Mouse (Mus musculus): ENCODE data around the gene Ppp6r3. TPM values are rescaled to one million over a fixed set of nuclear protein-coding genes. Genes with fewer than 3 reads are reported as not detected.

Ppp6r3 gene
- polyA plus RNA-seq, 1 experiment from 2014 or later: 81.1 TPM

DNA sequence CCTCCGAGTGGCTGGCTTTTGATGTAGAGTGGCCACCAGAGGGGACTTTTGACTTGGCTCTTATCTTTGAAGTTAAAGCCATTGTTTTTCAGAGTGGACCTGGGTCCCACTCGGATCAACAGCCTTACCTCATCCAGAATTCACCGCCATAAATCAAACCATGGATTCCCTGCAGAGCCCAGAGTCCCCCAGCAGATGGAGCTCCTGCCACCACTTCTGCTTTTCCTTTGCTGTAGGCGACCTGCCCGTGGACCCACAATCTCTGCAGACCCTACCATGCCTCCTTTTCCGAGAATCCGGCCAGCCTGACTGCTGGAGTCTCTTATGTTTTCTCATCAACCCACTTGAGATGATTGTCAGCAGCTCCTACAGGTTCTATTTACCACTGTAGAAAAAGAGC, 5.8 kb upstream of the Ppp6r3 start:
- Histone ChIP-seq H3K36me3 (ENCODE audit: control insufficient read depth, insufficient read depth, low read length) (peaks cover 20% of the 10 kb centered on the region; the same call in 1 of the 2 replicates), H3K27me3 (ENCODE audit: control insufficient read depth, insufficient read depth, low read length) (no peaks in the 10 kb centered on the region), H3K4me3 (ENCODE audit: low read length) (no peak overlapping the region), H3K4me2 (replicated peaks; ENCODE audit: low read depth, low read length) (no peak overlapping the region), H3K9me3 (ENCODE audit: control insufficient read depth, low read length) (no peaks in the 10 kb centered on the region), H3K27ac (ENCODE audit: low read depth, low read length) (no peak overlapping the region), H3K9ac (ENCODE audit: low read depth, low read length) (no peak overlapping the region), H3K4me1 (ENCODE audit: control insufficient read depth, insufficient read depth, low read length) (0 out of 2 replicates have a peak, but pooled peaks cover 4% of the 10 kb centered on the region)
- 35% methylated on average over 7 of the region's 7 CpGs for WGBS
- ATAC-seq (ENCODE audit: low FRiP score, low TSS enrichment): no peak

DNA sequence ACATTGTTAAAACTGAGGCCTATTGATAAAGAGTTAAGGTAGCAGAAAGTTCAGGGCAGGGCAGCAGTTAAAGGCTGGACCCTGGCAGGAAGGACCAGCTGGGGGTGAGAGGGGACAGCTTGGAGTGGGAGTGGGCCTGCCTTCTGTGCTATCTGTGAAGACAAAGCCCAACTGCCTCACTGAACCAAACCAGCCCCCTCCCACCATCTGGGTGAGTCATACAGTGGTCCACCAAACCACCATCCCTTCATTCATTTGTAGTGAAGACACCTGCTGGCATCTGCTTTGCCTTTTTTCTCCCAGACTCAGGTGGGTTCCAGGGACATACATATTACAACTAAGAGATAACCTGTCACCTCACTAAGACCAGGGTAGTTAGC, 2.4 kb upstream of the Ppp6r3 start:
- no peak for ATAC-seq (ENCODE audit: low FRiP score, low TSS enrichment)

DNA sequence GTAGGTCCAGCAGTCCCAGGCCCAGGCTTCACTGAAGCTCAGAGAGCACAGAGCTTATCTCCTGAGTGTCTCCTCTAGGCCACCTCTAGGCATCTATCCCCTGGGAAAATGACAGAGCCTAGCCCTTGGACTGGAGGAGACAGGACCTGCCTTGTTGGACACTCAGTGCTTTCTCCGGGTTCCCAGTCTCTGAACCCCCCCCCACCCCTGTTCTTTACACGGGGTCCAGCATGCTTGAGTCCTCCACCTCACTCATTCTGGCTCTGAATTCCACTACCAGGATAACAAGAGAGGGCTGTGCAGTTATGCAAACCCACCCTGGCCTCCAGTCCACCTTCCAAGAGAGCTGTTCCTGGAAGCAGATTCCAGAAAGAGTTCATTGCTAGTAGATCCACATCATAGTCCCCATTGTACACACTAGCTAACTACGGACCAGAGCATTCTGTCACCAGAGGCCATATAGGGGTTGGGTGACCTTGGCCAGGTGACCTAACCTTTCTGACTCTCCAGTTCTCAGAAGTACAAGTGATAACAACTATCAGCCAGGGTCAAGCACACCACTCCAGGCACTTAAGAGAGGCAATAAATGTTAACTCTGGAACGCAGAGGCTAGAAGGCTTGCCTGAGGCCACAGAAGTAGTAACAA, 1.8 kb upstream of the Ppp6r3 start:
- WGBS: 67% methylated on average over 4 of the region's 4 CpGs
- ATAC-seq (ENCODE audit: low FRiP score, low TSS enrichment): no peak
- Histone ChIP-seq H3K4me1 (ENCODE audit: control insufficient read depth, insufficient read depth, low read length) (peaks cover 19% of the 10 kb centered on the region), H3K9me3 (ENCODE audit: control insufficient read depth, low read length) (no peaks in the 10 kb centered on the region), H3K36me3 (ENCODE audit: control insufficient read depth, insufficient read depth, low read length) (no peaks in the 10 kb centered on the region), H3K4me2 (replicated peaks; ENCODE audit: low read depth, low read length) (no peak overlapping the region), H3K27me3 (ENCODE audit: control insufficient read depth, insufficient read depth, low read length) (no peaks in the 10 kb centered on the region), H3K27ac (ENCODE audit: low read depth, low read length) (no peak overlapping the region), H3K4me3 (ENCODE audit: low read length) (no peak overlapping the region), H3K9ac (ENCODE audit: low read depth, low read length) (no peak overlapping the region)

More for the DNA sequence above, 2.4 kb upstream of the Ppp6r3 start:
- Histone ChIP-seq H3K27ac (ENCODE audit: low read depth, low read length) (no peak overlapping the region), H3K36me3 (ENCODE audit: control insufficient read depth, insufficient read depth, low read length) (no peaks in the 10 kb centered on the region), H3K9me3 (ENCODE audit: control insufficient read depth, low read length) (no peaks in the 10 kb centered on the region), H3K9ac (ENCODE audit: low read depth, low read length) (no peak overlapping the region), H3K4me1 (ENCODE audit: control insufficient read depth, insufficient read depth, low read length) (peaks cover 19% of the 10 kb centered on the region), H3K4me2 (replicated peaks; ENCODE audit: low read depth, low read length) (no peak overlapping the region), H3K4me3 (ENCODE audit: low read length) (no peak overlapping the region), H3K27me3 (ENCODE audit: control insufficient read depth, insufficient read depth, low read length) (no peaks in the 10 kb centered on the region)

DNA sequence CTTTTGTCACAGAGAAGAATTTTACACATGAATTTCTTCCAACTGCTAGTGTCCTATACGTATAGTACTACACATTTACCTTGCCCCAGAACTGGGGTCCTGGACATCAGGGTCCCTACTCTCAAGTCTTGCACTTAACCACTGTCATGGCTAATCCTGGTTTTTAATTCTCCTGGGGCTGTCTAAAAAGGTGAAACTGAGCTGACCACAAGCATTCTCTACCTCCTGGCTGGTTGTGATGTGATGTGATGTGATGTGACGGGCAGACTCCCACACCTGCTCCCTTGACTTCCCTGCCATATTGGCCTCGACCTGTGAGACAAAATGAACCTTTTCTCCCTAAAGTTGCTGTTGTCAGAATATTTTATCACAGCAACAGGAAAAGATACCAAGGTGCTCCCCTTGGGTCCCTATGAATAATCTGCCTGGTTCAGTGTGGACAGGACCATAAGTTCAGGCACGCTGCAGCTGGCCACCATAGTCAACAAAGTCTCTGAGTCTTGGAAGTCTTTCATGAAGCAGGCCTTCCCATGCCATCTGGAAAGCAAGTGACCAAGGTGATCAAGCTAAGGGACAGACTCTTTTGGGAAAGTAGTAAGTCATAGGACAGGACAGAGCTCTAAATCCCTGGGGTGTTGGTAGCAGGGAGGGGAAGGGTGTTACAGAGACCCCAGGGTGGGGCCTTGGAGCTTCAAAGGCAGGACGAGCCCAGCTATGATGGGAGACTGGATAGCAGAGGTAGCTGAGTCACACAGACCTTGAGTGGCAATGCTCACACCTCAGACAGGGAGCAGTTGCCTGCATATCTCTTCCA, 1.1 kb upstream of the Ppp6r3 start:
- WGBS: 69% methylated on average over 5 of the region's 5 CpGs
- Histone ChIP-seq H3K36me3 (ENCODE audit: control insufficient read depth, insufficient read depth, low read length) (no peaks in the 10 kb centered on the region), H3K4me1 (ENCODE audit: control insufficient read depth, insufficient read depth, low read length) (peaks cover 19% of the 10 kb centered on the region), H3K9me3 (ENCODE audit: control insufficient read depth, low read length) (no peaks in the 10 kb centered on the region), H3K27ac (ENCODE audit: low read depth, low read length) (peak overlapping the region; percentile 69), H3K9ac (ENCODE audit: low read depth, low read length) (peak overlapping the region; percentile 37; the same call in 1 of the 2 replicates), H3K4me3 (ENCODE audit: low read length) (peak overlapping the region; percentile 97), H3K27me3 (ENCODE audit: control insufficient read depth, insufficient read depth, low read length) (no peaks in the 10 kb centered on the region), H3K4me2 (replicated peaks; ENCODE audit: low read depth, low read length) (peak overlapping the region; percentile 44)
- ATAC-seq (ENCODE audit: low FRiP score, low TSS enrichment): no peak

DNA sequence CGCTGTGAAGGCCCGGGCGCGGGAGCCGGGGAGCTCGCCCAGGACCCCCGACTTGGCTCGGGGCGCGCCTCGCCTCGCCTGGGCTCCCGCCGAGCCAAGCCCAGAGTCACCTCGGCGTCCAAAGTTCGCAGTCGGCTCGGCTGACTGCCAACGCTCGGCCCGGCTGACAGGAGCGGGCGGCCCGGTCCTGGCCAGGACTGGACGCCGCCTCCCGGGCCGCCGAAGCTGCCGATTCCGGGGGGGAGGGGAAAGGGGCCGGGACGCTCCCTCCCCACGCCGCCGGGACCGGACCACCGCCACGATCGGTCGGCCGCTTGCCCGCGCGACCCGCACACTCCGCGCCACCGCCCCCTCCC, 295 bp downstream of the Ppp6r3 start:
- peak; percentile 40; the same call in 1 of the 2 replicates for ATAC-seq (ENCODE audit: low FRiP score, low TSS enrichment)
- Histone ChIP-seq H3K27me3 (ENCODE audit: control insufficient read depth, insufficient read depth, low read length) (no peaks in the 10 kb centered on the region), H3K4me3 (ENCODE audit: low read length) (peak overlapping the region; percentile 97), H3K27ac (ENCODE audit: low read depth, low read length) (peak overlapping the region; percentile 94), H3K36me3 (ENCODE audit: control insufficient read depth, insufficient read depth, low read length) (no peaks in the 10 kb centered on the region), H3K9me3 (ENCODE audit: control insufficient read depth, low read length) (no peaks in the 10 kb centered on the region), H3K9ac (ENCODE audit: low read depth, low read length) (peak overlapping the region; percentile 96), H3K4me2 (replicated peaks; ENCODE audit: low read depth, low read length) (peak overlapping the region; percentile 70), H3K4me1 (ENCODE audit: control insufficient read depth, insufficient read depth, low read length) (peaks cover 19% of the 10 kb centered on the region)
- WGBS: 1% methylated on average over 41 of the region's 50 CpGs

DNA sequence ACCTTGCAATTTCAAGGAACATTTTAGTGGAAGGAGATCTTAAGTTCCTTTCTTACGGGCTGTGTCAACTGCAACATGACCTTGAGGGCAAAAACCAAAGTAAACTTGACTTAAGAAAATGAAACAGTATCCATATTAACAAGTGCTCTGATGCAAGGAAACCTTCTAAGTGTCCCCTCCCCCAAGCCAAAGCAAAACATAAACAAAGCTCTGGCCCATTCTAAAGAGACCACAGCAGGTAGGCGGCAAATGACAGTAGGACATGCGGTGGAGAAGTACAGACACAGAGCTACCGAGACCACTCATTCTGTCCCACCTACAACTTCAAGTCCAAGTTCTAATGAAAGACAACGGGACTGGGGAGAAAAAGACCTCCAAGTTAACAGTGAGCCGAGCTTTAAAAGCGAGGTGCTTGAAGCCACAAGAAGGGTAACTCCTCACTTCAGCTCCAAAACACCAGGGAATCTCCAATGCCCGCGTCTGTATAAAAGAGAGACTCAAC, 905 bp downstream of the Ppp6r3 start:
- no peak for ATAC-seq (ENCODE audit: low FRiP score, low TSS enrichment)
- H3K4me1 ChIP-seq (ENCODE audit: control insufficient read depth, insufficient read depth, low read length): peaks cover 19% of the 10 kb centered on the region
- H3K27ac ChIP-seq (ENCODE audit: low read depth, low read length): 0 out of 2 replicates have a peak overlapping the region, but pooled peaks have one; percentile 94
- H3K27me3 ChIP-seq (ENCODE audit: control insufficient read depth, insufficient read depth, low read length): no peaks in the 10 kb centered on the region
- H3K4me2 ChIP-seq (replicated peaks; ENCODE audit: low read depth, low read length): peak overlapping the region; percentile 70
- H3K4me3 ChIP-seq (ENCODE audit: low read length): peak overlapping the region; percentile 97
- 0% methylated on average over 9 of the region's 9 CpGs for WGBS
- H3K9me3 ChIP-seq (ENCODE audit: control insufficient read depth, low read length): no peaks in the 10 kb centered on the region
- peak overlapping the region; percentile 96 for H3K9ac ChIP-seq (ENCODE audit: low read depth, low read length)
- no peaks in the 10 kb centered on the region for H3K36me3 ChIP-seq (ENCODE audit: control insufficient read depth, insufficient read depth, low read length)

DNA sequence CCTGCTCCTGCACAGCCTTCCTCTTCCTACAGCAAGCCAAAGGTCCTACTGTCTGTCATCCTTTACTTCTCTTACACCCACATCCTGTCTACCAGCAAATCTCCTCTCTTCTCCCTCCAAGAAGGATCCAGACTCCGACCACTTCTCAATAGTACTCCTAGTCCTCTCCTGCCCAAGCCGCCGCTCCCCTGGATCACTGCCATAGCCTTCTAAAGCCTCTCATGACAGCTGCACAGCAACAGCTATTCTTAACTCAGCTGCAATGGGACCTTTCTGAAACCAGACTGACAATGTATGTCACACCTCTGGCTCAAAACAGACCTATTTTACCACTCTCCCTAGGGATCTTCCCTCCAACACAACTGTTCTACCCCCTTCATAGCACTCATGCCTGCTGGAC, 11.2 kb downstream of the Ppp6r3 start:
- no peak overlapping the region for H3K4me2 ChIP-seq (replicated peaks; ENCODE audit: low read depth, low read length)
- no peaks in the 10 kb centered on the region for H3K4me1 ChIP-seq (ENCODE audit: control insufficient read depth, insufficient read depth, low read length)
- H3K36me3 ChIP-seq (ENCODE audit: control insufficient read depth, insufficient read depth, low read length): no peaks in the 10 kb centered on the region
- H3K27ac ChIP-seq (ENCODE audit: low read depth, low read length): no peak overlapping the region
- WGBS: 94% methylated on average over 3 of the region's 3 CpGs
- H3K9me3 ChIP-seq (ENCODE audit: control insufficient read depth, low read length): no peaks in the 10 kb centered on the region
- H3K4me3 ChIP-seq (ENCODE audit: low read length): no peak overlapping the region
- no peaks in the 10 kb centered on the region for H3K27me3 ChIP-seq (ENCODE audit: control insufficient read depth, insufficient read depth, low read length)
- ATAC-seq (ENCODE audit: low FRiP score, low TSS enrichment): no peak
- no peak overlapping the region for H3K9ac ChIP-seq (ENCODE audit: low read depth, low read length)

DNA sequence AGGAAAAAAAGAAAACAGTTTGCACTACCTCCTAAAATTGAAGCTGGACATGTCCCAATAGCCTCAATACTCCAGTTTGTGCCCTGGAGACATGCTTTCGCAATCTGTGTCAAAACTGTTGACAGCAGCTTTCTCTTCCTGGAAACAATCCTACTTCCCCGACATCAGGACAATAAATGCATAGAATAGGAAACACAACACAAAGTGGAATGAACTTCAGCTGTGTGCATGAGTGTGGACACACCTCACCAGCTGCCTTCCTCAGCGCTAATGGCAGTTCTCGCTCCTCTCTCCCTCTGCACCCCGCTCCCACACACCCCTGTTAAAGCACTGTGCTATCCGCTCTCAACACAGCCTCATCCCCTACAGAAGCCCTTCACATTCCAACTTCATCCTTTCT, 12.8 kb downstream of the Ppp6r3 start:
- H3K9me3 ChIP-seq (ENCODE audit: control insufficient read depth, low read length): no peaks in the 10 kb centered on the region
- H3K4me3 ChIP-seq (ENCODE audit: low read length): no peak overlapping the region
- H3K27me3 ChIP-seq (ENCODE audit: control insufficient read depth, insufficient read depth, low read length): no peaks in the 10 kb centered on the region
- ATAC-seq (ENCODE audit: low FRiP score, low TSS enrichment): no peak
- no peak overlapping the region for H3K27ac ChIP-seq (ENCODE audit: low read depth, low read length)
- no peaks in the 10 kb centered on the region for H3K4me1 ChIP-seq (ENCODE audit: control insufficient read depth, insufficient read depth, low read length)
- no peak overlapping the region for H3K4me2 ChIP-seq (replicated peaks; ENCODE audit: low read depth, low read length)
- H3K36me3 ChIP-seq (ENCODE audit: control insufficient read depth, insufficient read depth, low read length): no peaks in the 10 kb centered on the region
- H3K9ac ChIP-seq (ENCODE audit: low read depth, low read length): no peak overlapping the region
- 87% methylated on average over 6 of the region's 6 CpGs for WGBS

DNA sequence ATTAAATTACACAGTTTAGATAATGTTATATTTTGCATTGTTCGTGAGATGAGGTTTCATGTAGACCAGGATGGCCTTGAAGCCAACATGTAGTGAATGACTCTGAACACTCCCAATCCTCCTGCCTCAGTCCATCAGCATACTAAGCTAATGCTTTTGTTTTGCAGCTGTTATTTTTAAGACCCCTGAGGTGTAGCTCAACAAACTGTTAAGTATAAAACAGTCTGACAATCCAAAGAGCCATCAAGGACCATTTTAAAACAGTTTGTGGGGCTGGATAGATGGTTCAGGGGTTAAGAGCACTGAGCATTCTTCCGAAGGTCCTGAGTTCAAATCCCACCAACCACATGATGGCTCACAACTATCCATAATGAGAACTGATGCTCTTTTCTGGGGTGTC, 13.3 kb downstream of the Ppp6r3 start:
- no peaks in the 10 kb centered on the region for H3K4me1 ChIP-seq (ENCODE audit: control insufficient read depth, insufficient read depth, low read length)
- 91% methylated on average over 2 of the region's 2 CpGs for WGBS
- H3K9ac ChIP-seq (ENCODE audit: low read depth, low read length): no peak overlapping the region
- H3K27ac ChIP-seq (ENCODE audit: low read depth, low read length): no peak overlapping the region
- no peaks in the 10 kb centered on the region for H3K27me3 ChIP-seq (ENCODE audit: control insufficient read depth, insufficient read depth, low read length)
- H3K4me3 ChIP-seq (ENCODE audit: low read length): no peak overlapping the region
- no peaks in the 10 kb centered on the region for H3K36me3 ChIP-seq (ENCODE audit: control insufficient read depth, insufficient read depth, low read length)
- H3K4me2 ChIP-seq (replicated peaks; ENCODE audit: low read depth, low read length): no peak overlapping the region
- no peak for ATAC-seq (ENCODE audit: low FRiP score, low TSS enrichment)
- H3K9me3 ChIP-seq (ENCODE audit: control insufficient read depth, low read length): no peaks in the 10 kb centered on the region
